15 mouse cellular contexts compared by ENCODE assay signal in the genomic region with DNA sequence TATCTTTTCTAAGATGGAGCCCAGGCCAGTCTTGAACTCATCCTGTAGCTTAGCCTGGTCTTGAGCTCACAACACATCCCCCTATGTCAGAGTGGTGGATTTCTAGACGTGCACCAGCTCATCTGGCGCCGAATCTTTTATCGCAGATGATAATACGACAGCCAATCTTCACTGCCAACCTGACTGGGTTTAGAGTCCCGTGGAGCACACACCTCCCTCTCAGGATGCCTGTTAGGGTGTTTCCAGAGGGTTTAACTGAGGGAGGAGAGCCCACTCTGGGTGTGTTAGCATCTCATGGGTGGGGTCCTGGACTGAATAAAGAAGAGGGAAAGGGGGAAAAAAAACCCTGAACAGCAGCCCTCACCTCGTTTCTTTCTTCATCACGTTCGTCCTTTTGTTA.
"Had no signal": no experiment of that assay in that cellular context is flagged by ENCODE, and none has a peak within 500 bp of the region (broad histone marks: within the 10 kb centered on the region; RNA-seq: fewer than 3 reads in every experiment).

No protein-coding gene starts in this region.

- H3K9me3 ChIP-seq: limb, embryonic 10.5 days; liver, embryonic 15.5 days; neural tube, embryonic 12.5 days had no signal

- DNase-seq: kidney, adult 8-10 months; kidney, postnatal 36 days; lung, adult 2 months; lung, postnatal 36 days; right cerebral cortex, adult 18-20 months; right cerebral cortex, postnatal 25 days; thymus, postnatal 36 days had no signal

- ATAC-seq: lung, postnatal 0 days had no signal

- H3K27ac ChIP-seq: kidney, postnatal 0 days; layer of hippocampus, adult 2 months; left cerebral cortex, adult 2 months; limb, embryonic 10.5 days; liver, embryonic 15.5 days; neural tube, embryonic 12.5 days had no signal

- H3K27me3 ChIP-seq: liver, embryonic 15.5 days; neural tube, embryonic 12.5 days had no signal

- H3K4me1 ChIP-seq: liver, embryonic 15.5 days; neural tube, embryonic 12.5 days had no signal

- H3K4me3 ChIP-seq: layer of hippocampus, adult 2 months; left cerebral cortex, adult 2 months; limb, embryonic 10.5 days; liver, embryonic 15.5 days; neural tube, embryonic 12.5 days had no signal

- H3K4me2 ChIP-seq: liver, embryonic 11.5 days; liver, embryonic 15.5 days; neural tube, embryonic 12.5 days had no signal

- H3K9ac ChIP-seq: liver, embryonic 15.5 days; neural tube, embryonic 12.5 days had no signal

- H3K36me3 ChIP-seq: limb, embryonic 10.5 days; liver, embryonic 15.5 days; neural tube, embryonic 12.5 days had no signal
